Mouse (Mus musculus) cerebellum, adult (tissue): ENCODE measurements around the gene Syngr1.

Experiments
- ATAC-seq: cut with Nextera tagmentation; 2 replicates; pipeline ENCODE4 v1.9.2; 2017; ENCODE audit warnings: mild to moderate bottlenecking, moderate library complexity, mixed read lengths; ENCODE audit not compliant: insufficient number of reproducible peaks, low FRiP score, low TSS enrichment

Syngr1 gene

GRCm38 (mm10) chr15:80137945-80138791 lies 47.0 kb downstream of the Syngr1 start:
- no peak for ATAC-seq

- ATAC-seq = no peak
These were observed 49.2 kb downstream of the Syngr1 start for GRCm38 (mm10) chr15:80140302-80140701.

DNA sequence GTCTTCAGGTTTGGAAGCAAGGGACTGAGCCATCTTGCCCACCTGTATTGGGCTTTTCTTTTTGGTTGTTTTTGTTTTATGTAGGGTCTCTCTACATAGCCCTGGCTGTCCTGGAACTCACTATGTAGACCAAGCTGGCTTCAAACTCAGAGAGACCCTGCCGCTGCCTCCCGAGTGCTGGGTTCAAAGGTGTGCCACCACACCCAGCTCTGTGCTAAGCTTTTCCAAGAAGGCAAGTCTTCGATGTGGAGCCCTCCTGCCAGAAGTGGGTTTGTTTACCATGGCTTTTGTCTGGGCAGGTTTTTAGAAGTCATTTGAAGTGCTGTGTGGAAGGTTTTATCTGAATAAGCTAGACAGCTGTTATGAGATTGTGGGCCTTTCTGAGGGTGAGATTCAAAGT lies 49.7 kb downstream of the Syngr1 start:
- ATAC-seq = no peak

GRCm38 (mm10) chr15:80142130-80142529 lies 51.0 kb downstream of the Syngr1 start:
- ATAC-seq = no peak

- no peak for ATAC-seq
These were observed 52.6 kb downstream of the Syngr1 start for GRCm38 (mm10) chr15:80143760-80144159.

- no peak for ATAC-seq
These were observed 54.3 kb downstream of the Syngr1 start for GRCm38 (mm10) chr15:80145397-80145796.

DNA sequence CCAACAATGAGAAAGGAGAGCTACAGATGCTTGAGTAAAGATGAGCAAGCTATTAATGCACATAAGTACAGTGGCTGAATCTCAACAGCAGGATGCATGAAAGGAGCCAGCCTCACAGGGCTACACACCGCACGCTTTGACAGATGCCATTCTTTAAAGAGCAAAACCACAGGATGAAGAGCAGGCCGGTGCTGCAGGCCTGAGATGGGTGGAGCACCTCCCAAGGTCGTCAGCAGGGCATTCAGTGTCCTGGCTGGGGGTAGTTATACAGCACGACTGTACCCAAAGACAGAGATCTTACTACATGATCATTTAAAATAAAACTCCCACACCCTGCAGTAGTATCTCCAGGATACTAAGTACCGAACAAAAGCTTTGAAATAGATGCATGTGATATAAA lies 55.0 kb downstream of the Syngr1 start:
- no peak for ATAC-seq

DNA sequence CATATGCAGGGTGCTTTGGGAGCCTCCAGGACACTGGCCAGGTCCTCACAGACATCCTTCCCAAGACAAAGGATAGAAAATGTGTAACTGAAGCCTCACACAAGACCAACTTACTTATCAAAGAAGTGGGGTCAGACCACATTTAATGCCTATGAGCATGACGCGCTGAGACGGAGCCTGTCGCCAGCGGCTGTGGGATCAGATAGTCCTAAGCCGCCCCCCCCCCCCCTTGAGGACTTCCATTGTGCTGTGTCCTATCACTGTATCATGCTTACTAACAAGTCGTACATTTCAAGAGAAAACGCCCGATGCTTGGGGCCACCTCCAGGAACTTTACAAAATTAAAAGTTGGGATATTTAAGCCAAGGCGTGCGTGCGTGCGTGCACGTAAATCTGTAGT lies 56.0 kb downstream of the Syngr1 start:
- no peak for ATAC-seq

DNA sequence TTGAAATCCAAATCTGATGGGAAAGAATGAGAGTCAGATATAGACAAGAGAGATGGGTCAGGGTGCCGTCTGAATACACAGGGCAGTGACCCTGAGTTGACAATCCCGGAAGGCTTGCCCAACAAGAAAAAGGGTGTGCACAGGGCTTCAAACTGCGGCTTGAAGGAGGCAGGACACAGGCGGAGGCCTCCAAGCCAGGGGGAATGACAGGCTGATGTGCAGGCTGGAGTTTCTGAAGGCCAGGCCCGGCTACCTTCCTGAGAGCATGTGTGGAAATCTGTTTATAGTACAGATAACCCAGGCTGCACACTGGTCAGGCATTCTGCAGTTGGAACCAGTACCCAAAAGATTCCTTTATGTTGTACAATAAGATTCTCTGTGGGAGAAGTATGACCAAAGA lies 56.4 kb downstream of the Syngr1 start:
- ATAC-seq = no peak

GRCm38 (mm10) chr15:80148565-80148964 lies 57.4 kb downstream of the Syngr1 start:
- ATAC-seq = no peak

DNA sequence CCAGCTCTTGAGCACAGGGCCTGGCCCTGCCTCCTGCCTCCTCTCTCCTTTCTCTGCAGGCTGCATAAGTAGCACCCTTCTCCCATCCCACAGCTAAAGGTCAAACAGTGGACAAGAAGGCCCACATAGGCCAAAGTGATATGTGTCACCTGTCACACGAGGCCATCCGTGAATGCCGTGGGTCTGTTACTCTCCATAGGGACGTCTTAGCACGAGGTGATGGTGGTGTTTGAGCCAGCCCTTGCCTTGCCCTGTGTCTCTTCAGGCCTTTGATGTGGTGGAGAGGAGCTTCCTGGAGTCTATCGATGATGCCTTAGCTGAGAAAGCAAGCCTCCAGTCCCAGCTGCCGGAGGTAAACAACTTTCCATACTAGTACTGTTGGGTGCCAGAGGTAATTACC lies 58.4 kb downstream of the Syngr1 start:
- ATAC-seq = no peak

GRCm38 (mm10) chr15:80152663-80153062 lies 61.5 kb downstream of the Syngr1 start:
- no peak for ATAC-seq

- no peak for ATAC-seq
These were observed 62.6 kb downstream of the Syngr1 start for GRCm38 (mm10) chr15:80153757-80154156.

DNA sequence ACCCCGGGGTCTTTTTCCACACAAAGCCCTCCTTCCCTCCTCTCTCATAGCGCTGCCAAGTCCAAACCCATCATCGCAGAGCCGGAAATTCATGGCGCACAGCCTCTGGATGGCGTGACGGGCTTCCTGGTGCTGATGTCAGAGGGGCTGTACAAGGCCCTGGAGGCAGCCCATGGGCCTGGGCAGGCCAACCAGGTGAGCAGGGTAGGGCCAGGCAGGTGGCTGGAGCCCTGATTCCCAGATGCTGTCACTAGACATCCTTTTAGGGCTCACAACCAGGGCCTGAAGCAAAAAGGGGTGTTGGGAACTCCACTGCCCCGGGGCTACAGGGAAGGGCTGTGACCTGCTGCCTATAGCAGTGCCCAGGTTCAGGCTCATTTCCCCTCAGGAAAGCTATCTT lies 64.6 kb downstream of the Syngr1 start:
- no peak for ATAC-seq

DNA sequence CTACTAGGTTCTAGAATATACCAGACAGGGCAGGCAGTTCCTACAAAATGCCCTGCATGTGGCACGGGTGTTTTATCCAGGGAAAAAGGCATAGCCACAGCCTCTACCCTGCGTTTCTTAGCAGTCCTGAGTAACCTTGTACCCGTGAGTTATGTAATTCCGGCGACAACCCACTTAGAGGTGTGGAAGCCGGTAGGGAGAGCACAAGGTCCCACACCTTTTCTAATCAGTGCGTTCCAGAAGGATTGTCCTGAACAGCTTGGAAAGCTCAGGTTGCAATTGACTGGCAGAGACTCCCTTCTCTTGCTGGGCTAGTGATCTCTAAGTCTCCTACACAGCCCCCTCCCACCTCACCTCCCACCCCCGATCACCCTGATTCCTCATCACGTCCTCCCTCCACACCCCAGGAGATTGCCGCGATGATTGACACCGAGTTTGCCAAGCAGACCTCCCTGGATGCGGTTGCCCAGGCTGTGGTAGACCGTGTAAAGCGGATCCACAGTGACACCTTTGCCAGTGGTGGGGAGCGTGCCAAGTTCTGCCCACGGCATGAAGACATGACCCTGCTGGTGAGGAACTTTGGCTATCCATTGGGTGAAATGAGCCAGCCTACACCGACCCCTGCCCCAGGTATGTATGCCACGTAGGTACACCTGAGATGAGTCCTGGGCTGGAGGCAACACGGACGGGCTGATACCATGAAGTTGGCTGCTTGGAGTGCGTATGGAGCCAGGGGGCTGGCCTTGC lies 66.2 kb downstream of the Syngr1 start:
- ATAC-seq = no peak

DNA sequence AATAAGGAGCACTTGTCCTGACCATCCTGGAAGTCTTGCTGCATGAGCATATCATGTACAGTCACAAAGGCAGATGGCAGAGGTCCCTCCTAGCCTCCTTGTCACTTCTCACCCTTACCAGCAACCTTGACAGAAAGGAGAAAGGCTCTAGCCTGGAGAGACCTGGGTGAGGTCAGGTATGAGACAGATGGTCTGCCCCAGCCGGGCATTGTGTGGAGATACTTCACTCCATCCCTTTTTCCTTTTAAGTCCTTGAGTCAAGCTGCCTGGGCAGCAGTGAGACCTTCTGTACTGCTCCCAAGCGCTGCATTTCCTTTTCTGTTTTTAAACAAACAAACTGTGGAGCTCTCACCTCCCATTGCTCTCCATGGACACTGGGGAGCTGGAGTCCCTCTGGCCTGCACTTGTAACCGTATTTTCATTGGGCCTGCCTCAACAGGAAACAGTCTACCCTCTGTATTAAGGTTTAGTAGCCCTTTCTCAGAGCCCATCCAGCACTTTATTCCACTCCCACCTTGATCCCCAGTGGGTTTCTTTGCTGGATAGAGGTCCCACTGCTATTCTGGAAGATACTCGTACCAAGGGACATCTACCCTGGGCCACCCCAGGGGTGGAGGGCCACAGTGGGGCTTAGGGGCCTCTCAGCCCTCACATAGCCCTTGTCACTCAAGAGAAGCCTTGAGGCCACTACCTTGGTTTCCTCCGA lies 67.0 kb downstream of the Syngr1 start:
- ATAC-seq = no peak

- ATAC-seq = no peak
These were observed 67.6 kb downstream of the Syngr1 start for GRCm38 (mm10) chr15:80158707-80159090.

- ATAC-seq = no peak
These were observed 68.3 kb downstream of the Syngr1 start for GRCm38 (mm10) chr15:80159286-80159901.

DNA sequence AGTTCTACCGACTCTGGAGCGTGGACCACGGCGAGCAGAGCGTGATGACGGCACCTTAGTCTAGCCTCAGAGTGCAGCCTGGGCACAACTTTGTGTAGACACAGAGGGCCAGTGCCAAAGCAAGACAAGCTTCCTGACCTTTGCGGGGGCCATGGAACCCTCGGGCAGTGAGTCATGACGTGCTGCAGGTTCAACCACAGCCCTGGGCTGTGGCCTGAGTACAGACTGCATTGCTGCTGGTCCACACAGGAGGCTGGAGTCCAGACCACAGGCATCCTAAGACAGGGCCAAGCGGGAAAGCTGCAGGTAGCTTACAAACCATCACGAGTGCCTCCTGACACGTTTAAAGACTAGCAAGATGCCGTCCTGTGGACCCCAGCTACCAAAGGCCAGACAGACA lies 69.1 kb downstream of the Syngr1 start:
- ATAC-seq = no peak

DNA sequence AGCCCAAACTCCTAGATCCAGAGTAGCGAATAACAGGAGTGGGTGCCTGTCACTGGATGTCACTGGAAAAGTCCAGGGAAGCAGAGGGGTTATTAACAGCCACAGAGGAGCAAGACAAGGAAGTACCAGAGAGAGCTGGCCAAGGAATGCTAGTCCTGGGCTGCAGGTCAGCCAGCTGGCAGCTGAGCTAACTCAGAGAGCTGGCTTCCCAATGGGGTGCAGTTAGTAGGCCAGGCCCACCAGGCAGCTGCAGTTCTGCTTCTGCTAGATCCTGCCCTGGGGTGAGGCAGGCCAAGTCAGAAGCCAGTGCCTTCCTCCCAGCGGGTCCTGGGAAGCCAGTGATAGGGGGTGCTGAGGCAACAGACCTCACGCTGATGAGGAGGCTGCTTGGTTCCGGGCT lies 69.6 kb downstream of the Syngr1 start:
- ATAC-seq = no peak

DNA sequence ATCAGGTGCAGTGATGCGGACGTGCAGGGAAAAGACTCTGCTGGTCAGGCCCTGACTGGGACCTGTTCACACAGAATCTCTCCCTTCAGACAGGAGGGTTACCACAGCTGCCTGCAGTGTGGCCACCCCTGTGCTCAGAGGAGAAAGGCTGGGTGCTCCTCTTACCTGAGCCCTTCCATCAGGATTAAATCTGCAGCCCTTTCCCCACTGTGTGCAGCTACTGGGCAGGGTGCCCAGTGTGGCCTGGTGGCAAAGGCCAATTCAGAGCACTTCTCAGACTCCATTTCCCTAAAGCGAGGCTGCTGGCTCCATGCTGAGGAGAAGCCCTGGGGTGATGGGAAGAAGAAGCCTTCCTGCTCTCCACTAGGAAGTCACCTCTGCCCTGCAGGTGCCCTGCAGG lies 70.1 kb downstream of the Syngr1 start:
- ATAC-seq = no peak
